Mouse (Mus musculus) cerebellum, adult 18-20 months (tissue): ENCODE measurements around the gene Cfap44.
"Not testable (repeated sequence)": the region's sequence is repeated elsewhere in the genome, so short reads cannot be mapped to it uniquely, and the experiment has no call there.

ENCODE experiments used
- DNase-seq, 2 experiments: peaks; one replicate each; pipeline ENCODE4 v3.0.0; 2021

The Cfap44 gene

GRCm38 (mm10) chr16:44430021-44430420 is 35.4 kb downstream of the Cfap44 start:
- no peak for DNase-seq

GRCm38 (mm10) chr16:44434931-44435330 is 40.3 kb downstream of the Cfap44 start:
- no peak for DNase-seq

GRCm38 (mm10) chr16:44435481-44435880 is 40.9 kb downstream of the Cfap44 start:
- DNase-seq, result peak; percentile 7 to 12

GRCm38 (mm10) chr16:44441913-44442312 is 47.3 kb downstream of the Cfap44 start:
- not testable (repeated sequence) for DNase-seq

- DNase-seq, result no peak
Measured at GRCm38 (mm10) chr16:44457858-44458257, 63.3 kb downstream of the Cfap44 start.

GRCm38 (mm10) chr16:44458826-44459225 is 64.2 kb downstream of the Cfap44 start:
- no peak for DNase-seq

- DNase-seq, result no peak
Measured at GRCm38 (mm10) chr16:44460922-44461321, 66.3 kb downstream of the Cfap44 start.

- DNase-seq, result no peak
Measured at GRCm38 (mm10) chr16:44475281-44475680, 80.7 kb downstream of the Cfap44 start.

GRCm38 (mm10) chr16:44475682-44476375 is 81.2 kb downstream of the Cfap44 start:
- no peak for DNase-seq

- peak in 1 of 2 experiments; percentile 28 for DNase-seq
Measured at GRCm38 (mm10) chr16:44478767-44479166, 84.2 kb downstream of the Cfap44 start.

GRCm38 (mm10) chr16:44479852-44480251 is 85.3 kb downstream of the Cfap44 start:
- DNase-seq, result peak; percentile 93 to 94

- DNase-seq, result peak in 1 of 2 experiments; percentile 32
Measured at GRCm38 (mm10) chr16:44480616-44481015, 86.0 kb downstream of the Cfap44 start.

GRCm38 (mm10) chr16:44481599-44482593 is 87.3 kb downstream of the Cfap44 start:
- DNase-seq, result peak in 1 of 2 experiments; percentile 20

GRCm38 (mm10) chr16:44484079-44484478 is 89.5 kb downstream of the Cfap44 start:
- DNase-seq, result peak; percentile 83 to 91

GRCm38 (mm10) chr16:44484831-44485230 is 90.2 kb downstream of the Cfap44 start:
- peak in 1 of 2 experiments; percentile 12 for DNase-seq

GRCm38 (mm10) chr16:44485691-44486090 is 91.1 kb downstream of the Cfap44 start:
- peak in 1 of 2 experiments; percentile 15 for DNase-seq

GRCm38 (mm10) chr16:44486612-44487011 is 92.0 kb downstream of the Cfap44 start:
- peak in 1 of 2 experiments; percentile 25 for DNase-seq

- DNase-seq, result peak in 1 of 2 experiments; percentile 31
Measured at GRCm38 (mm10) chr16:44487194-44487593, 92.6 kb downstream of the Cfap44 start.

GRCm38 (mm10) chr16:44491051-44491450 is 96.5 kb downstream of the Cfap44 start:
- no peak for DNase-seq

- no peak for DNase-seq
Measured at GRCm38 (mm10) chr16:44492151-44492550, 97.6 kb downstream of the Cfap44 start.

GRCm38 (mm10) chr16:44492706-44493105 is 98.1 kb downstream of the Cfap44 start:
- DNase-seq, result peak in 1 of 2 experiments; percentile 20

- DNase-seq, result peak in 1 of 2 experiments; percentile 31
Measured at GRCm38 (mm10) chr16:44493868-44494267, 99.3 kb downstream of the Cfap44 start.

- peak; percentile 73 to 82 for DNase-seq
Measured at GRCm38 (mm10) chr16:44494441-44495108, 100.0 kb downstream of the Cfap44 start.
